9 mouse cellular contexts compared by ENCODE assay signal in genomic region chr5:136982338-136982930, GRCm38 (mm10). TPM values are rescaled to one million over a fixed set of nuclear protein-coding genes. Genes with fewer than 3 reads are reported as not detected.
DNase-seq lines count a peak whose midpoint lies in the region; ATAC-seq and TF ChIP-seq lines count a peak whose summit lies in the region.
"Had no signal": no experiment of that assay in that cellular context is flagged by ENCODE, and none has a peak within 500 bp of the region (broad histone marks: within the 10 kb centered on the region; RNA-seq: fewer than 3 reads in every experiment).

No protein-coding gene starts in this region.

- TF ChIP-seq EP300 in heart, adult 2 months (IDR thresholded peaks at IDR 0.05; ENCODE audit: insufficient read depth, low read depth, low read length), result no peak
- TF ChIP-seq EP300 in liver, postnatal 0 days (IDR thresholded peaks at IDR 0.05; ENCODE audit: low read depth), result no peak

- intact Hi-C loops in heart, adult 2 months (cut with DNase I), result loop anchor here (10.0 kb wide), 1 partner anchor 802 kb away; the partner anchor contains the start of genes Mepce and Zcwpw1

- no peaks in the 10 kb centered on the region for H3K27me3 ChIP-seq in heart, adult 2 months (ENCODE audit: control insufficient read depth, insufficient read depth, low read length)
- H3K27me3 ChIP-seq in cerebellum, adult 2 months (ENCODE audit: control insufficient read depth, insufficient read depth, low read length), result no peaks in the 10 kb centered on the region
- no peaks in the 10 kb centered on the region for H3K27me3 ChIP-seq in liver, postnatal 0 days (ENCODE audit: insufficient read depth, low read length)
- H3K27me3 ChIP-seq: hindbrain, embryonic 15.5 days had no signal

- ATAC-seq in liver, postnatal 0 days, result no peak

- H3K36me3 ChIP-seq in heart, adult 2 months (ENCODE audit: control insufficient read depth, insufficient read depth, low read length), result no peaks in the 10 kb centered on the region
- H3K36me3 ChIP-seq in liver, postnatal 0 days (replicated peaks; ENCODE audit: insufficient read depth, low read length), result peaks cover 18% of the 10 kb centered on the region

- peak; percentile 68 for TF ChIP-seq CTCF in heart, adult 2 months (IDR thresholded peaks at IDR 0.05)
- TF ChIP-seq CTCF in cerebellum, adult 2 months (IDR thresholded peaks at IDR 0.05; ENCODE audit: borderline replicate concordance, insufficient read depth, low read depth, low read length), result peak; percentile 62; the same call in 1 of the 2 replicates
- peak; percentile 63 for TF ChIP-seq CTCF in liver, postnatal 0 days (IDR thresholded peaks at IDR 0.05; ENCODE audit: low read depth)

- H3K27ac ChIP-seq in heart, adult 2 months, result no peak overlapping the region
- no peak overlapping the region for H3K27ac ChIP-seq in cerebellum, adult 2 months (ENCODE audit: insufficient read depth, low read length)
- no peak overlapping the region for H3K27ac ChIP-seq in liver, postnatal 0 days (ENCODE audit: low read depth)
- H3K27ac ChIP-seq: hindbrain, embryonic 15.5 days had no signal

- H3K4me3 ChIP-seq in heart, adult 2 months, result no peak overlapping the region
- H3K4me3 ChIP-seq in cerebellum, adult 2 months (replicated peaks; ENCODE audit: insufficient read depth, low read depth, low read length), result no peak overlapping the region
- no peak overlapping the region for H3K4me3 ChIP-seq in liver, postnatal 0 days (ENCODE audit: low read depth, low read length)
- H3K4me3 ChIP-seq: hindbrain, embryonic 15.5 days had no signal

- H3K9me3 ChIP-seq in liver, postnatal 0 days (ENCODE audit: low read length), result no peaks in the 10 kb centered on the region
- H3K9me3 ChIP-seq: hindbrain, embryonic 15.5 days had no signal

- H3K4me1 ChIP-seq in heart, adult 2 months (ENCODE audit: control insufficient read depth, insufficient read depth, low read length), result no peaks in the 10 kb centered on the region
- H3K4me1 ChIP-seq in cerebellum, adult 2 months (ENCODE audit: control insufficient read depth, insufficient read depth, low read length), result no peaks in the 10 kb centered on the region
- H3K4me1 ChIP-seq in liver, postnatal 0 days (ENCODE audit: insufficient read depth), result peaks cover 8% of the 10 kb centered on the region

- no peaks in the 10 kb centered on the region for H3K79me2 ChIP-seq in heart, adult 2 months (replicated peaks; ENCODE audit: control insufficient read depth, insufficient read depth, low read length)

- 48% methylated on average over 13 of the region's 16 CpGs for WGBS in heart, adult 2 months
- 38% methylated on average over 15 of the region's 16 CpGs for WGBS in cerebellum, adult 2 months
- 61% methylated on average over 14 of the region's 16 CpGs for WGBS in liver, postnatal 0 days (ENCODE audit: insufficient replicate concordance)

- peak; percentile 37 to 68 for DNase-seq in heart, adult 2 months
- DNase-seq in heart, adult 8-10 months (ENCODE audit: low spot score), result no peak
- peak; percentile 57 for DNase-seq in right cerebral cortex, postnatal 14 days
- DNase-seq in right cerebral cortex, postnatal 25 days, result no peak
- peak in 1 of 2 experiments; percentile 59 for DNase-seq in cerebellum, adult 2 months
- DNase-seq in liver, postnatal 0 days, result peak; percentile 69
- DNase-seq in thymus, postnatal 4 days, result peak; percentile 82
- DNase-seq in ovary, postnatal 36 days (ENCODE audit: low spot score), result no peak

- no peak overlapping the region for H3K9ac ChIP-seq in heart, adult 2 months (ENCODE audit: low read depth, low read length)
- no peak overlapping the region for H3K9ac ChIP-seq in liver, postnatal 0 days (replicated peaks)
- H3K9ac ChIP-seq: hindbrain, embryonic 15.5 days had no signal

- no peak for TF ChIP-seq POLR2A in heart, adult 2 months (IDR thresholded peaks at IDR 0.05; ENCODE audit: insufficient read depth, low read depth, low read length)
- TF ChIP-seq POLR2A in cerebellum, adult 2 months (IDR thresholded peaks at IDR 0.05; ENCODE audit: borderline replicate concordance, insufficient read depth, low read length), result no peak

- H3K4me2 ChIP-seq in liver, postnatal 0 days (ENCODE audit: low read depth, low read length), result no peak overlapping the region
- H3K4me2 ChIP-seq: hindbrain, embryonic 15.5 days had no signal

RNA-seq across cellular contexts. Expression of gene Plod3, which starts 4.4 kb away (rescaled TPM):
- total RNA-seq in heart, adult 2 months (2021), result 10 to 100 TPM; 32.0 to 37.1 TPM
- polyA plus RNA-seq in heart, adult 2 months (2012; rRNA removed), result 30.3 and 30.8 TPM in 2 replicates
- total RNA-seq in heart, adult 8-10 months (2022), result 10 to 100 TPM; 28.8 to 35.8 (median 34.9) TPM
- polyA plus RNA-seq in cerebellum, adult 2 months (2012; rRNA removed), result 38.6 and 39.7 TPM in 2 replicates
- 7.6 and 8.8 TPM in 2 replicates for polyA plus RNA-seq in liver, postnatal 0 days (2015; fragmentation: Nextera tagmentation; extraction: Ambion mirVana)

RNA-seq across cellular contexts. Expression of gene Znhit1, which starts 5.4 kb away (rescaled TPM):
- 10 to 100 TPM; 65.5 to 70.1 TPM for total RNA-seq in heart, adult 2 months (2021)
- 53.6 and 58.4 TPM in 2 replicates for polyA plus RNA-seq in heart, adult 2 months (2012; rRNA removed)
- total RNA-seq in heart, adult 8-10 months (2022), result 10 to 100 TPM; 65.8 to 76.4 (median 71.6) TPM
- 86.8 and 95.4 TPM in 2 replicates for polyA plus RNA-seq in cerebellum, adult 2 months (2012; rRNA removed)
- 44.1 and 47.2 TPM in 2 replicates for polyA plus RNA-seq in liver, postnatal 0 days (2015; fragmentation: Nextera tagmentation; extraction: Ambion mirVana)

RNA-seq across cellular contexts. Expression of gene Cldn15, which starts 16.0 kb away (rescaled TPM):
- total RNA-seq in heart, adult 2 months (2021), result 1 to 10 TPM; 7.3 to 8.7 TPM
- polyA plus RNA-seq in heart, adult 2 months (2012; rRNA removed), result 13.3 and 15.1 TPM in 2 replicates
- 1 to 10 TPM; 5.1 to 8.7 (median 8.0) TPM for total RNA-seq in heart, adult 8-10 months (2022)
- 0.21 and 0.25 TPM in 2 replicates for polyA plus RNA-seq in cerebellum, adult 2 months (2012; rRNA removed)
- 6.7 and 7.0 TPM in 2 replicates for polyA plus RNA-seq in liver, postnatal 0 days (2015; fragmentation: Nextera tagmentation; extraction: Ambion mirVana)

RNA-seq across cellular contexts. Expression of gene Fis1, which starts 29.4 kb away (rescaled TPM):
- total RNA-seq in heart, adult 2 months (2021), result 100 to 1,000 TPM; 176 to 197 TPM
- 150 and 152 TPM in 2 replicates for polyA plus RNA-seq in heart, adult 2 months (2012; rRNA removed)
- total RNA-seq in heart, adult 8-10 months (2022), result 100 to 1,000 TPM; 192 to 210 (median 197) TPM
- polyA plus RNA-seq in cerebellum, adult 2 months (2012; rRNA removed), result 408 and 473 TPM in 2 replicates
- 173 and 176 TPM in 2 replicates for polyA plus RNA-seq in liver, postnatal 0 days (2015; fragmentation: Nextera tagmentation; extraction: Ambion mirVana)

RNA-seq across cellular contexts. Expression of gene Vgf, which starts 43.8 kb away (rescaled TPM):
- not detected for total RNA-seq in heart, adult 2 months (2021)
- polyA plus RNA-seq in heart, adult 2 months (2012; rRNA removed), result 0.06 TPM in 2 replicates
- not detected for total RNA-seq in heart, adult 8-10 months (2022)
- polyA plus RNA-seq in cerebellum, adult 2 months (2012; rRNA removed), result 62.1 and 65.4 TPM in 2 replicates
- not detected in 2 replicates for polyA plus RNA-seq in liver, postnatal 0 days (2015; fragmentation: Nextera tagmentation; extraction: Ambion mirVana)

Comparison
In these comparisons a context has a peak if more than half of its experiments do, and no peak if none do; other contexts are left out.
1. DNase-seq: peak in heart, adult 2 months (2 of 2), right cerebral cortex, postnatal 14 days (single experiment), liver, postnatal 0 days (single experiment) and thymus, postnatal 4 days (single experiment); none in heart, adult 8-10 months (single experiment), right cerebral cortex, postnatal 25 days (single experiment) and ovary, postnatal 36 days (single experiment).
2. Peak in every context shown above with its lines, with median percentiles within 50 percentile points of each other: CTCF ChIP-seq.